Mouse (Mus musculus): ENCODE measurements around the gene Scamp1. TPM values are rescaled to one million over a fixed set of nuclear protein-coding genes. Genes with fewer than 3 reads are reported as not detected.

Gene Scamp1
- total and polyA plus RNA-seq, 2 experiments from 2014 or later, result 14.9 to 20.9 TPM

GRCm38 (mm10) chr13:94154512-94155296 is 131.0 kb downstream of the Scamp1 start:
- WGBS, result 82% methylated on average over 15 of the region's 15 CpGs
- no peak for ATAC-seq (ENCODE audit: insufficient read depth, low read depth)
- H3K9ac ChIP-seq (replicated peaks; ENCODE audit: low read depth, low read length), result no peak overlapping the region

GRCm38 (mm10) chr13:94153658-94154057 is 132.0 kb downstream of the Scamp1 start:
- DNase-seq (ENCODE audit: low spot score) (no peak), ATAC-seq (ENCODE audit: insufficient read depth, low read depth) (no peak)
- Histone ChIP-seq H3K4me1 (ENCODE audit: control insufficient read depth, insufficient read depth) (no peaks in the 10 kb centered on the region), H3K27me3 (ENCODE audit: control insufficient read depth, insufficient read depth, low read length) (no peaks in the 10 kb centered on the region), H3K4me2 (ENCODE audit: low read depth, low read length) (no peak overlapping the region), H3K9me3 (replicated peaks; ENCODE audit: control insufficient read depth, low read length) (no peaks in the 10 kb centered on the region), H3K9ac (replicated peaks; ENCODE audit: low read depth, low read length) (no peak overlapping the region), H3K36me3 (replicated peaks; ENCODE audit: control insufficient read depth, insufficient read depth, low read length) (no peaks in the 10 kb centered on the region), H3K4me3 (ENCODE audit: low read depth, low read length) (no peak overlapping the region), H3K27ac (ENCODE audit: low read depth) (no peak overlapping the region)
- WGBS, result 70% methylated on average over 6 of the region's 6 CpGs
- TF ChIP-seq EP300 (IDR thresholded peaks at IDR 0.05; ENCODE audit: low read depth) (no peak), CTCF (IDR thresholded peaks at IDR 0.05; ENCODE audit: low read depth) (no peak)

More at GRCm38 (mm10) chr13:94154512-94155296, 131.0 kb downstream of the Scamp1 start:
- Histone ChIP-seq H3K27ac (ENCODE audit: low read depth) (no peak overlapping the region), H3K4me3 (ENCODE audit: low read depth, low read length) (no peak overlapping the region), H3K36me3 (replicated peaks; ENCODE audit: control insufficient read depth, insufficient read depth, low read length) (no peaks in the 10 kb centered on the region), H3K27me3 (ENCODE audit: control insufficient read depth, insufficient read depth, low read length) (no peaks in the 10 kb centered on the region), H3K4me2 (ENCODE audit: low read depth, low read length) (no peak overlapping the region), H3K4me1 (ENCODE audit: control insufficient read depth, insufficient read depth) (peaks cover 8% of the 10 kb centered on the region), H3K9me3 (replicated peaks; ENCODE audit: control insufficient read depth, low read length) (no peaks in the 10 kb centered on the region)
- TF ChIP-seq CTCF (IDR thresholded peaks at IDR 0.05; ENCODE audit: low read depth), result no peak
- TF ChIP-seq EP300 (IDR thresholded peaks at IDR 0.05; ENCODE audit: low read depth), result no peak
- no peak for DNase-seq (ENCODE audit: low spot score)

GRCm38 (mm10) chr13:94152836-94153235 is 132.8 kb downstream of the Scamp1 start:
- TF ChIP-seq EP300 (IDR thresholded peaks at IDR 0.05; ENCODE audit: low read depth) (no peak), CTCF (IDR thresholded peaks at IDR 0.05; ENCODE audit: low read depth) (no peak)
- H3K36me3 ChIP-seq (replicated peaks; ENCODE audit: control insufficient read depth, insufficient read depth, low read length), result no peaks in the 10 kb centered on the region
- 90% methylated on average over 10 of the region's 10 CpGs for WGBS
- H3K4me1 ChIP-seq (ENCODE audit: control insufficient read depth, insufficient read depth), result no peaks in the 10 kb centered on the region
- DNase-seq (ENCODE audit: low spot score), result no peak
- H3K27ac ChIP-seq (ENCODE audit: low read depth), result no peak overlapping the region
- no peaks in the 10 kb centered on the region for H3K9me3 ChIP-seq (replicated peaks; ENCODE audit: control insufficient read depth, low read length)
- no peak overlapping the region for H3K4me3 ChIP-seq (ENCODE audit: low read depth, low read length)
- ATAC-seq (ENCODE audit: insufficient read depth, low read depth), result no peak
- H3K27me3 ChIP-seq (ENCODE audit: control insufficient read depth, insufficient read depth, low read length), result no peaks in the 10 kb centered on the region
- H3K4me2 ChIP-seq (ENCODE audit: low read depth, low read length), result no peak overlapping the region
- no peak overlapping the region for H3K9ac ChIP-seq (replicated peaks; ENCODE audit: low read depth, low read length)

Other genes starting within 250 kb of the Scamp1 start
- gene Lhfpl2, start 228.1 kb downstream of the Scamp1 start, total RNA-seq (2014; rRNA removed; ENCODE audit: low replicate concordance), result 20.9 and 22.5 TPM in 2 replicates
- gene Lhfpl2, start 228.1 kb downstream of the Scamp1 start, polyA plus RNA-seq (2015; fragmentation: Nextera tagmentation; extraction: Ambion mirVana), result 10.8 and 11.8 TPM in 2 replicates
- 14.8 and 26.0 TPM in 2 replicates for gene Ap3b1, start 73.1 kb upstream of the Scamp1 start, total RNA-seq (2014; rRNA removed; ENCODE audit: low replicate concordance)
- gene Ap3b1, start 73.1 kb upstream of the Scamp1 start, polyA plus RNA-seq (2015; fragmentation: Nextera tagmentation; extraction: Ambion mirVana), result 22.5 TPM in 2 replicates